Mouse (Mus musculus) urinary bladder, adult 2 months (tissue): ENCODE data around the gene Cars. TPM values are rescaled to one million over a fixed set of nuclear protein-coding genes. Genes with fewer than 3 reads are reported as not detected.
A peak's percentile ranks its signal among the peaks of the same experiment; 100 is the strongest.
"Not testable (repeated sequence)": the region's sequence is repeated elsewhere in the genome, so short reads cannot be mapped to it uniquely, and the experiment has no call there.

Experiments used
- DNase-seq: peaks from one replicate; pipeline ENCODE4 v3.0.0; 2022; ENCODE audit warnings: low spot score
- polyA plus RNA-seq: library from polyadenylated mRNA; depleted of rRNA; stranded (reverse); fragments of >200 nt; gene quantifications from 2 replicates; pipeline ENCODE4 v1.2.3, GENCODE M21; 2012

Cars gene
- polyA plus RNA-seq, 1 experiment = 30.1 TPM

DNA sequence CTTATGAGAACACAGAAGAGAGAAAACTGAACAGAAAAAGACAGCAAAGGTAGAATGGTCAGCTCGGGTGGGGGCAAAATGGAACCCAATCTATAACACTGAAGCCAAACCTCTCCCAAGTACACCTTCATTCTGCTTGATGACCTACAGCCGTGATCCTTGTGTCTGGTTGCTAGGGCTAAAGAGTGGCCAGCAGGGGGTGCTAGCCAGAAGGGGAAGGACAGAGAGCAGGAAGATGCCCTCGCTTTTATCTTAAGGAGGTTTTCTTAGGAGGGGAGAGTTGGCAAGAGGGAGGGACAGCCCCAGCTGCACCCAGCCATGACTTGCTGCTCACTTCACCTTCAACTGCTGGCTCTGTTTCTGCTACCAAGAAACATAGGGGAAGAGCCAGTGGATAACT lies 15.9 kb downstream of the Cars start:
- peak; percentile 43 for DNase-seq

DNA sequence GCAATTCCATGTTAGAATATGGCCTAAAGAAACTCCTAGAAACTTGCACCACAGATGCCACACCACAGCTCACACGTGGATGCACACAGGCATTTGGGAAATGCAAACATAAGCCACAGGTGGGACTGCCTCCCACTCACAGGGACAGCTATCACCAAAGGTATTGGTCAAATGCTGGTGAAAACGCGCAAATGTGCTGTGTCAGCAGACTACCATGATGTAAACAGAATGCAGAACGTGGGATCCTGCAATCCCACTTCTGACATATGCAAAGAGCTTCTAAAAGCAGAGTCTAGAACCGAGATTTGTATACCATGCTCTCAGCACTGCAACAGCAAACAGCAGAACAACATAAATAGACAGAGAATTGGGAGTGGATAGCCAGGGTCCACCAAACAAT lies 16.9 kb downstream of the Cars start:
- DNase-seq = no peak

DNA sequence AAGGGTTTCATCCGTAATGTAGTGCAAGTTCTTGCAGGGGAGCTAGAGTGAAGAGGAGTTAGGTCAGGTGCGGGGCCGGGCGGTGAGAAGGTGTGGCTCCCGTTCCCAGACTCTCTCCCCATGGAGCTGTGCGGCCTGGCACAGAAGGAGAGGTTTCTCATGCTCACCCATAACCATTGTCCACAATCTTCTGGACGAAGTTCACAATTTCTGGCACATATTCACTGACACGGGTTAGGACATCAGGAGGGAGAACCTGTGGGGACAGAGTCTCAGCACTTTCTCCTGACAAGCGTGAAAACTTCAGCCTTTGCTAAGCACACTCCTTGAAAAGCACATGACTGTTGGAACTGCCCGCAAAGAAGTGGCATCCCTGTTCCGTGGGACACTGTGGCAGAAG lies 24.1 kb downstream of the Cars start:
- DNase-seq = no peak

DNA sequence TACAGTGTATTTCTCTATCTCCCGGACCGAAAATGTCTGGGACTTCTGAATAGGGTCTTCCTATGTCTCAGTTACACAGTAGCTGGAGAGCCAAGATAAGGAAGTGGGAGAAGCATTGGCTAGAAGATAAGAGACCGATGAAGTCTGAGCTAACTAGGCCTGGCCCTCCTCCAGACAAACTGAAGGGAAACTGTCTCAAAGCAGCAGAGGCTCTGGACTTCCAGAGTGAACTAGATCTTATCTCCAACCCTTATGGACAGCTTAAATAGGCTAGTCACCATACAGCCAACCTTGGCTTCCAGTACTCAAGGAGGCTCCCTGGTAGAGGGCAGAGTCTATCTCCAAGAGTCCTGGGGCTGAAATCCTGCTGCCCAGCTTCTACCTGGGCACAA lies 34.2 kb downstream of the Cars start:
- no peak for DNase-seq

- no peak for DNase-seq
These were observed 34.8 kb downstream of the Cars start for GRCm38 (mm10) chr7:143565015-143565647.

DNA sequence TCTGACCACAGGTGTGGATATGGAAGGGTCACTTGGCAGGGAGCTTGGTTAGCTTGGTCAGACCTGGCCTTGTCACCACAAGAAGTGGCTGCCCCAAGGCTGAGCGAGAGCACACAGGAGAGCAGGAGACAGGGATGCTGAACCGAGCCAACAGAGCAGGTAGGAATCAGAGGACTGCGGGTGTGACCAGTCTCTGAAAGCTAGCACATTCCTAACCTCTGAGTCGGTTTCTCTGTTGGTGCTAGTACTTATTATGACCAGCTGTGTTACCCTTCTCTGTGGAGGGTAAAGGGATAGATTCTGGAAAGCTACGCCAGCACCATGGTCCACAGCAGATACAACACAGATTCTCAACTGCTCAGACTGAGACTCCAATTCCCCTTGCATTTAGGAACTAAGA lies 36.1 kb downstream of the Cars start:
- DNase-seq = no peak

GRCm38 (mm10) chr7:143557616-143558015 lies 42.3 kb downstream of the Cars start:
- no peak for DNase-seq

GRCm38 (mm10) chr7:143556964-143557610 lies 42.8 kb downstream of the Cars start:
- no peak for DNase-seq

DNA sequence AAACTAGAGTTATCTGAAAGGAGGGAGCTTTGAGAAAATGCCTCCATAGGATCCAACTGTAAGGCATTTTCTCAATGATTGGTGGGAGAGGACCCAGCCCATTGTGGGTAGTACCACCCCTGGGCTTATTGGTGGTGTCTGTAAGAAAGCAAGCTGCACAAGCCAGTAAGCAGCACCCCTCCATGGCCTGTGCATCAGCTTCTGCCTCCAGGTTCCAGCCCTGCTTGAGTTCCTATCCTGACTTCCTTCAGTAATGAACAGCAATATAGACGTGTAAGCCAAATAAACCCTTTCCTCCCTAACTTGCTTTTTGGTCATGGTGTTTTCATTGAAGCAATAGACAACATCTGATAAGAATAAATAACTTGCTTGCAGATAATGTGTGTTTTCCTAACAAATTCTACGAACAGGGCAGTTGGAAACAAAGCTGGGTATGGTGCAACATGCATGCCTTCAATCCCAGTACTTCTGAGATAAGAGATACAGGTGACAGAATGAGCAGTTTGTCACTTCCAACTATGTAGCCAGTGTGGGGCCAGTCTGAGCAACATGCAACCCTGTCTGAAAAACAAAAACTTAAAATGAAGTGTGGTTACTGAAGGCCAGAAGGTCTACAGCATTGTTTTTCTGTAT lies 50.2 kb downstream of the Cars start:
- no peak for DNase-seq

- peak; percentile 99 for DNase-seq
These were observed 50.9 kb downstream of the Cars start, which contains the start of gene Nap1l4 for GRCm38 (mm10) chr7:143548976-143549457. Gene Nap1l4 (minus strand): TSS chr7:143549106.

DNA sequence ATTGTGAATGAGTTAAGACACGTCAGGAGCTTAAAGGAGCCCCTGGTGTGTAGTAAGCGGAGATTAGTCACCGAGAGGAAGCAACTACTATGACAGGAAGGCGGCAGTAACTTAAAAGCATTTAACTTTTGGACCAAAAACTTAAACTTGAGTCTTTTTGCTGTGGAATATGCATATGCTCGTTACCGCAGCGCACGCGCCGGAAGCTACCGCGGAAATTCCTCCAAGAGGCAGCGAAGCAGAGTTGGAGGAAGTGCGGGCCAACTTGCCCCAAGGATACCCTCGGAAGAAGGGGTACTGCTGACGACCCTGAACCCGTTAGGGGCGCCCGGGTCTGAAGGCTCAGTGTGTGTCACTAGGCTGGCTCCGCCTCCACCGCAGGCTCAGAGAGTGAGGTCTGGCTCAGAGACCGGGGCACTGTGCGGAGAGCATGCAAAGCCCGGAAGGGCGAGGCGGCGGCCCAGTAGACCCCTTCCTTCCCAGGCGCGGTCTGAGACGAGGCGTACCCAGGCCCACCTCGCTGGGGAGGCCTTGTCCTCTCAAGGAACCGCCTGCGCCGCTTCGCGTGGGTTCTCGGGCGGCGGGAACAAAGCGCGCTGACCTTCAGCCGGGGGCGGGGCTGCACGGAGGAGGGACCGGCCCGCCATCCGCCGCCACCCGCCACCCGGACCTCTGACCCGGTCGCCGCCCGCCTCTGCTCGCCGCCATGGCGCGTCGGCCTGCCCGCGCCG lies 51.5 kb downstream of the Cars start:
- DNase-seq = no peak

GRCm38 (mm10) chr7:143546554-143546953 lies 53.3 kb downstream of the Cars start:
- DNase-seq = no peak

- DNase-seq = no peak
These were observed 55.5 kb downstream of the Cars start for GRCm38 (mm10) chr7:143544368-143544767.

DNA sequence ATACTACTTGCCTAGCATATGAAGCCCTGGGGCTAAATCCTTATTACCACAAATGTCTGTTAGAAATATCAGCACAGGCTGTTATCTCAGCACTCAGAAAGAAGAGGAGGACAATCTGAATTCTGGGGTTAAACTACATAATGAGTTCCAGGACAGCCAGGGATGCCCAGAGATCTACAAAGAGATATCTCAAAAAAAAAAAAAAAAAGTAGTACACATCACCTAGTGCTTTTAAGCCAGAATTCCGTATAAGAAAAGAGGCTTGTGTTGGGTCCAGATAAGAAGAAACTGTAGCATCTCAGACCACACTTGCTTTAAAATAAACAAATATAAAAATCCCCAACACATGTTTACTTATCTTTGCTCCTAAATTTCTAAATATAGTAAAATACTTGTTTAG lies 61.2 kb downstream of the Cars start:
- no peak for DNase-seq

GRCm38 (mm10) chr7:143538229-143538628 lies 61.7 kb downstream of the Cars start:
- not testable (repeated sequence) for DNase-seq

DNA sequence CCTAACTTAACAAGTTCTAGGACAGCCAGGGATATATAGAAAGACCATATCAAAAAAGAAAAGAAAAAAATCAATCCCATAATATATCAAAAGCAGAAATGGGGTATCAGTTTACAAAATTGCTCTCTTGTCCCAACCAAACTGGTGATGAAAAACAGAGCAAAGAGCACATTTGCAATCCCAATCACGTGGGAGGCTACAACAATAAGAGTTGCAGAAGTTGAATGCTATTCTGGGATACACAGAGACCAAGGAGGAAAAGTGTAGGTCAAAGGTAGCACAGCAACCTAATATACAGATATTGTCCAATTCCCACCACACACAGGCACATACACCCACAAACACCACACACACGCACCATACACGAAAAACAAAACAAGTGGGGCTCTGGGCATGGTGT lies 63.6 kb downstream of the Cars start:
- no peak for DNase-seq

- DNase-seq = no peak
These were observed 66.6 kb downstream of the Cars start for GRCm38 (mm10) chr7:143533284-143533683.

- no peak for DNase-seq
These were observed 67.5 kb downstream of the Cars start for GRCm38 (mm10) chr7:143532410-143532809.

- DNase-seq = no peak
These were observed 80.6 kb downstream of the Cars start for GRCm38 (mm10) chr7:143519333-143519732.

GRCm38 (mm10) chr7:143514416-143514768 lies 85.5 kb downstream of the Cars start:
- no peak for DNase-seq

- no peak for DNase-seq
These were observed 86.0 kb downstream of the Cars start for GRCm38 (mm10) chr7:143513763-143514415.

- DNase-seq = no peak
These were observed 88.6 kb downstream of the Cars start for GRCm38 (mm10) chr7:143511335-143511712.
